ENCODE assay signal across 25 mouse cellular contexts in the genomic region with DNA sequence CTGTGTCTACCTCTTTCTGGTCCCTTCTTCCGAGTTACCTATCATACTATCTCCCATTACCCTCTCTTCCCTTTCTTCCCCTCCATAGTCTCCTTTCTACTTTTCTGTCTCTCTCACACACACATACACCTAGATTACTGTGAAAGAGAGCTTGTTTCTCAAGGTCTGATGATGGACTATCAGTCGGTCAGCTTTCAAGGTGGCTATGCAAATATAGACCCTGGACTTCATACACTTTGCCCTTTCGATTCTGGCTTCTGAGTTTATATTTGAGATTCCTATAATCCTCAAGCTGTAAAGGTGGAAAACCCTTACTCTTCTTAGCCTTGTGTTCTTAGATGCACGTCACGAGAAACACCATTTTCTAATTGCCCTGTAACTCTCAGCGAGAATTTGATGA.
"Had no signal": no experiment of that assay in that cellular context is flagged by ENCODE, and none has a peak within 500 bp of the region (broad histone marks: within the 10 kb centered on the region; RNA-seq: fewer than 3 reads in every experiment).

No protein-coding gene starts in this region.

- H3K4me2 ChIP-seq: heart, embryonic 11.5 days; heart, embryonic 13.5 days; heart, embryonic 15.5 days; hindbrain, embryonic 15.5 days; limb, embryonic 12.5 days; liver, embryonic 12.5 days had no signal

- H3K9me3 ChIP-seq: heart, embryonic 13.5 days; heart, embryonic 15.5 days; hindbrain, embryonic 15.5 days; limb, embryonic 10.5 days; limb, embryonic 12.5 days; liver, embryonic 12.5 days had no signal

- H3K4me1 ChIP-seq: heart, embryonic 15.5 days; limb, embryonic 10.5 days; liver, embryonic 12.5 days had no signal

- H3K27ac ChIP-seq: gastrocnemius, adult 2 months; heart, adult 2 months; heart, embryonic 13.5 days; heart, embryonic 15.5 days; hindbrain, embryonic 15.5 days; hindbrain, postnatal 0 days; limb, embryonic 12.5 days; liver, embryonic 12.5 days; liver, embryonic 14.5 days had no signal

- H3K27me3 ChIP-seq: heart, embryonic 13.5 days; heart, embryonic 15.5 days; hindbrain, embryonic 15.5 days; liver, embryonic 12.5 days had no signal

- H3K36me3 ChIP-seq: heart, embryonic 15.5 days; limb, embryonic 10.5 days; limb, embryonic 12.5 days; liver, embryonic 12.5 days had no signal

- H3K4me3 ChIP-seq: gastrocnemius, adult 2 months; heart, adult 2 months; heart, embryonic 13.5 days; heart, embryonic 15.5 days; hindbrain, embryonic 15.5 days; limb, embryonic 10.5 days; limb, embryonic 12.5 days; liver, embryonic 12.5 days had no signal

- H3K9ac ChIP-seq: heart, embryonic 13.5 days; heart, embryonic 15.5 days; hindbrain, embryonic 15.5 days; limb, embryonic 12.5 days; liver, embryonic 12.5 days; liver, embryonic 14.5 days had no signal

- DNase-seq: gastrocnemius, adult 2 months; gastrocnemius, postnatal 10 days; gastrocnemius, postnatal 36 days; heart, adult 11 months; heart, adult 2 months; heart, postnatal 14 days; heart, postnatal 36 days; kidney, adult 18-20 months; kidney, adult 8-10 months; kidney, postnatal 10 days; kidney, postnatal 25 days; kidney, postnatal 4 days; layer of hippocampus, adult 9-11 months; layer of hippocampus, postnatal 36 days; liver had no signal

- ATAC-seq: forebrain, embryonic 16.5 days; hindbrain, postnatal 0 days; liver, embryonic 12.5 days had no signal
